Mouse (Mus musculus) E14TG2a.4 (cell line): ENCODE data around the gene Eif2s1.

ENCODE experiments used
- H3K27me3 ChIP-seq: 2 replicates; pipeline ENCODE4 v1.6.1; 2014; ENCODE audit warnings: low read length, control low read depth; ENCODE audit not compliant: insufficient read depth
- H3K36me3 ChIP-seq: 2 replicates; pipeline ENCODE4 v1.6.1; 2014; ENCODE audit warnings: low read length, control low read depth; ENCODE audit not compliant: insufficient read depth
- H3K4me1 ChIP-seq: replicated peaks from 2 replicates; pipeline ENCODE4 v1.6.1; 2014; ENCODE audit warnings: low read depth, low read length, control low read depth
- H3K4me3 ChIP-seq: replicated peaks from 2 replicates; pipeline ENCODE4 v1.5.1; 2014; ENCODE audit warnings: mild to moderate bottlenecking, low read length
- H3K9me3 ChIP-seq: 2 replicates; pipeline ENCODE4 v1.6.1; 2014; ENCODE audit warnings: low read length, control low read depth
- CTCF ChIP-seq: conservative IDR thresholded peaks from 2 replicates; pipeline ENCODE4 v1.5.1; 2014; ENCODE audit warnings: low read length
- NANOG ChIP-seq: IDR thresholded peaks from 2 replicates; pipeline ENCODE4 v1.6.1; 2014; ENCODE audit warnings: borderline replicate concordance, low read length, mixed read lengths
- POU5F1 ChIP-seq: IDR thresholded peaks from 2 replicates; pipeline ENCODE4 v1.6.1; 2014; ENCODE audit warnings: low read length, borderline replicate concordance

The Eif2s1 gene

DNA sequence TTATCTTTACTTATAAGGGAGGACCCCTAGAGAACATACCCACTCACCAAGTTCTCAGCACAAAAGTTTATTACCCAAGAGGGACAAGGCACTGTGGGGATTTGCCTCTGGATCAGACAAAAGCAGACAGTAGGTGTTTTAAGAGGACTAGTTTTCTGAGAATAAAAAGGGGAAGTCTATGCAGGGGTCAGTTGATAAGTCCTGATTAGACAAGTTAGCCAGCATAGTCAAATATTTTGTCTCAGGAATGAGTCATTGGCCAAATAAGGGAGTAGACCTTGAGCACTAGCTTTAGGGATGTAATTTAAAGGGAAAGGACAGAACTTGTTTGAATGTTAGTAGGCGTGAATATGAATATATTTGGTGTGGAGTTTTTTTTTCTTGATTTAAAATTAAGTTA lies 6.5 kb downstream of the Eif2s1 start:
- H3K9me3 ChIP-seq = no peaks in the 10 kb centered on the region
- peaks cover 40% of the 10 kb centered on the region for H3K4me1 ChIP-seq
- H3K36me3 ChIP-seq = peaks cover 85% of the 10 kb centered on the region
- H3K27me3 ChIP-seq = no peaks in the 10 kb centered on the region
- H3K4me3 ChIP-seq = no peak overlapping the region
- TF ChIP-seq NANOG = no peak
- no peak for TF ChIP-seq POU5F1
- no peak for TF ChIP-seq CTCF

GRCm38 (mm10) chr12:78874581-78874980 lies 13.0 kb downstream of the Eif2s1 start:
- peaks cover 10% of the 10 kb centered on the region for H3K4me1 ChIP-seq
- no peaks in the 10 kb centered on the region for H3K9me3 ChIP-seq
- no peak for TF ChIP-seq POU5F1
- no peaks in the 10 kb centered on the region for H3K27me3 ChIP-seq
- H3K4me3 ChIP-seq = no peak overlapping the region
- H3K36me3 ChIP-seq = peaks cover 89% of the 10 kb centered on the region

GRCm38 (mm10) chr12:78890062-78890461 lies 28.4 kb downstream of the Eif2s1 start:
- no peak for TF ChIP-seq NANOG
- no peak for TF ChIP-seq CTCF
- TF ChIP-seq POU5F1 = no peak
- Histone ChIP-seq H3K4me3 (no peak overlapping the region), H3K9me3 (no peaks in the 10 kb centered on the region), H3K4me1 (no peaks in the 10 kb centered on the region), H3K27me3 (peaks cover 3% of the 10 kb centered on the region; the same call in 1 of the 2 replicates), H3K36me3 (peaks cover 30% of the 10 kb centered on the region)

- H3K36me3 ChIP-seq = peaks cover 19% of the 10 kb centered on the region
- no peaks in the 10 kb centered on the region for H3K9me3 ChIP-seq
- TF ChIP-seq NANOG (no peak), POU5F1 (no peak), CTCF (no peak)
- H3K4me3 ChIP-seq = no peak overlapping the region
- H3K27me3 ChIP-seq = peaks cover 3% of the 10 kb centered on the region; the same call in 1 of the 2 replicates
- no peaks in the 10 kb centered on the region for H3K4me1 ChIP-seq
Observed at GRCm38 (mm10) chr12:78891149-78891548, 29.5 kb downstream of the Eif2s1 start.

DNA sequence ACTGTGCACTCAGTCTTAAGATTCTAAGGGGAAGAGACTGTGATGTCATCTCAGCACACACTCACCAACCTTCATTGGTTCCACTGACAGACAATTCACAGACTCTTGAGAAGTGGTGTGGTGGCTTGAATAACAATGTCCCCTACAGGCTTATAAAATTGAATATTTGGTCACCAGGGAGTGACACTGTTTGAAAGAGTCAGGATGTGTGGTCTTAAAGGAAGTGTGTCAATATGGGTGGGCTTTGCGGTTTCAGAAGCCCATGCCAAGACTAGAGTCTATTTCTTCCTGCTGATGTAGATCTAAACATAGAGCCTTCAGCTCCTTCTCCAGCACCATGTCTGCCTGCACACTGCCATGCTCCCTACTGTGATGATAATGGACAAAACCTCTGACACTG lies 36.2 kb downstream of the Eif2s1 start:
- H3K27me3 ChIP-seq = peaks cover 3% of the 10 kb centered on the region; the same call in 1 of the 2 replicates
- H3K36me3 ChIP-seq = no peaks in the 10 kb centered on the region
- peaks cover 3% of the 10 kb centered on the region; the same call in 1 of the 2 replicates for H3K4me1 ChIP-seq
- H3K9me3 ChIP-seq = no peaks in the 10 kb centered on the region
- no peak for TF ChIP-seq POU5F1
- TF ChIP-seq CTCF = no peak
- no peak for TF ChIP-seq NANOG
- no peak overlapping the region for H3K4me3 ChIP-seq

DNA sequence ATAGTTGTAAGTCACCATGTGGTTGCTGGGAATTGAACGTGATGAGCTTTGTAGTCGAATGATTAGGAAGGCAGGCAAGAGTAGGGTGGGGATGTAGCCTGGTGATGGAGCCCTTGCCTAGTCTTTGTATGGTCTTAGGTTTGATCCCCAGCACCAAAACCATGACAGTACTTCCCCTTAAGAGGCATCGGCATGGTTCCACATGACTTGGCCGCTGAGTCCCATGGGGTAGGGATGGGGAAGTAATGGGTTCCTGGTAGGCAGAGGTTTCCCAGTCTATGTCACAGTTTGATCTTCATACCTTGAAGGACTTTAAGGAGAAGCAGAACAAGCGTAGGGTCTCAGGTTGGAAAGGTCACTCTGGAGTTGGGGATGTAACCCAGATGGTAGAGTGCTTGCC lies 39.8 kb downstream of the Eif2s1 start:
- TF ChIP-seq POU5F1 = no peak
- TF ChIP-seq CTCF = no peak
- TF ChIP-seq NANOG = no peak
- Histone ChIP-seq H3K27me3 (peaks cover 15% of the 10 kb centered on the region), H3K36me3 (no peaks in the 10 kb centered on the region), H3K4me3 (no peak overlapping the region), H3K9me3 (no peaks in the 10 kb centered on the region), H3K4me1 (peaks cover 4% of the 10 kb centered on the region)

- peaks cover 13% of the 10 kb centered on the region for H3K4me1 ChIP-seq
- peaks cover 32% of the 10 kb centered on the region for H3K27me3 ChIP-seq
- H3K36me3 ChIP-seq = no peaks in the 10 kb centered on the region
- TF ChIP-seq CTCF = no peak
- TF ChIP-seq POU5F1 = no peak
- no peak for TF ChIP-seq NANOG
- H3K9me3 ChIP-seq = peaks cover 3% of the 10 kb centered on the region; the same call in 1 of the 2 replicates
- no peak overlapping the region for H3K4me3 ChIP-seq
Observed at GRCm38 (mm10) chr12:78903313-78903712, 41.7 kb downstream of the Eif2s1 start.

GRCm38 (mm10) chr12:78904499-78904898 lies 42.9 kb downstream of the Eif2s1 start:
- Histone ChIP-seq H3K9me3 (peaks cover 13% of the 10 kb centered on the region), H3K4me3 (no peak overlapping the region), H3K27me3 (peaks cover 36% of the 10 kb centered on the region), H3K36me3 (no peaks in the 10 kb centered on the region), H3K4me1 (peaks cover 16% of the 10 kb centered on the region)
- TF ChIP-seq NANOG (no peak), CTCF (no peak), POU5F1 (no peak)

- Histone ChIP-seq H3K4me3 (peak within 1 kb of the TSS; percentile 74), H3K27me3 (peaks cover 46% of the 10 kb centered on the region), H3K4me1 (peaks cover 34% of the 10 kb centered on the region), H3K9me3 (peaks cover 13% of the 10 kb centered on the region), H3K36me3 (no peaks in the 10 kb centered on the region)
- TF ChIP-seq POU5F1 = no peak
Observed at GRCm38 (mm10) chr12:78906707-78907162, 45.1 kb downstream of the Eif2s1 start, which contains the start of gene Plek2. Plek2 (minus strand) TSS chr12:78906964.
